Mouse (Mus musculus) liver, embryonic 14.5 days (tissue): Measurements from ENCODE around the gene Dnah17. TPM values are rescaled to one million over a fixed set of nuclear protein-coding genes. Genes with fewer than 3 reads are reported as not detected.

Source experiments
- ATAC-seq: fragments of 200-750 bp; cut with Nextera tagmentation; 2 replicates; pipeline ENCODE4 v1.8.0; 2017; ENCODE audit warnings: moderate number of reproducible peaks, mild to moderate bottlenecking, moderate library complexity; ENCODE audit not compliant: insufficient read depth
- DNase-seq, 3 experiments: peaks; one replicate each; pipeline ENCODE4 v3.0.0-alpha.2; 2012 to 2013; ENCODE audit warnings: low read depth in 3 of 3, low spot score in 3 of 3
- H3K27ac ChIP-seq: fragments of 300-500 bp; sonication (generic); 2 replicates; pipeline ENCODE4 v1.5.1; 2014; ENCODE audit warnings: moderate library complexity, mild to moderate bottlenecking, control low read depth, inconsistent platforms
- H3K27me3 ChIP-seq: fragments of 300-500 bp; sonication (generic); 2 replicates; pipeline ENCODE4 v1.6.1; 2014; ENCODE audit warnings: mild to moderate bottlenecking, low read length, moderate library complexity; ENCODE audit not compliant: control insufficient read depth, insufficient read depth
- H3K36me3 ChIP-seq: fragments of 300-500 bp; sonication (generic); replicated peaks from 2 replicates; pipeline ENCODE4 v1.6.1; 2014; ENCODE audit warnings: low read depth; ENCODE audit not compliant: control insufficient read depth, insufficient read depth
- H3K4me1 ChIP-seq, 2 experiments: fragments of 200-500 bp in 1 of 2; fragments of 300-500 bp in 1 of 2; sonication (generic) in 1 of 2; replicated peaks; 2 replicates each; pipeline ENCODE4 v1.6.1; 2012 to 2014; ENCODE audit warnings: antibody characterized with exemption in 1 of 2, inconsistent platforms in 1 of 2, low read length in 1 of 2; ENCODE audit not compliant: control insufficient read depth in 2 of 2, insufficient read depth in 2 of 2
- H3K4me2 ChIP-seq: fragments of 300-500 bp; sonication (generic); 2 replicates; pipeline ENCODE4 v1.6.1; 2014; ENCODE audit warnings: low read depth, mild to moderate bottlenecking, control low read depth, moderate library complexity
- H3K4me3 ChIP-seq, 2 experiments: fragments of 200-500 bp in 1 of 2; fragments of 300-500 bp in 1 of 2; sonication (generic) in 1 of 2; 2 replicates each; pipeline ENCODE4 v1.5.1; 2012 to 2014; ENCODE audit warnings: low read depth in 2 of 2, low read length in 2 of 2, mild to moderate bottlenecking in 2 of 2, control low read depth in 1 of 2, inconsistent platforms in 1 of 2, moderate library complexity in 1 of 2; ENCODE audit not compliant: insufficient read depth in 1 of 2
- H3K9ac ChIP-seq: fragments of 300-500 bp; sonication (generic); replicated peaks from 2 replicates; pipeline ENCODE4 v1.6.1; 2014; ENCODE audit warnings: mild to moderate bottlenecking, control low read depth, moderate library complexity
- H3K9me3 ChIP-seq: fragments of 300-500 bp; sonication (generic); 2 replicates; pipeline ENCODE4 v1.6.1; 2016; ENCODE audit warnings: low read length, mixed read lengths; ENCODE audit not compliant: control insufficient read depth
- CTCF ChIP-seq: IDR thresholded peaks from 2 replicates; pipeline ENCODE4 v1.5.1; 2016; ENCODE audit warnings: antibody characterized with exemption, low read depth, control low read depth
- EP300 ChIP-seq: IDR thresholded peaks from 2 replicates; pipeline ENCODE4 v1.6.1; 2016; ENCODE audit warnings: antibody characterized with exemption, low read depth
- WGBS: fragments of 180-500 bp; shearing (Covaris S2); extraction: QIAGEN DNeasy Blood & Tissue Kit; methylation state at CpG from one replicate; pipeline ENCODE4 v1.1.7; 2014; ENCODE audit not compliant: insufficient replicate concordance; 5-methylcytosine and 5-hydroxymethylcytosine counted together
- polyA plus RNA-seq, 2 experiments: library from polyadenylated mRNA; depleted of rRNA in 1 of 2; stranded (reverse) in 1 of 2; unstranded in 1 of 2; fragments of >200 nt; fragmentation: Nextera tagmentation in 1 of 2; extraction: Ambion mirVana in 1 of 2; gene quantifications; 2 replicates each; pipeline versions ENCODE4 v1.2.1 to v1.2.3; 2012 to 2014

The Dnah17 gene
- polyA plus RNA-seq, 2 experiments = 0.04 to 0.10 TPM

DNA sequence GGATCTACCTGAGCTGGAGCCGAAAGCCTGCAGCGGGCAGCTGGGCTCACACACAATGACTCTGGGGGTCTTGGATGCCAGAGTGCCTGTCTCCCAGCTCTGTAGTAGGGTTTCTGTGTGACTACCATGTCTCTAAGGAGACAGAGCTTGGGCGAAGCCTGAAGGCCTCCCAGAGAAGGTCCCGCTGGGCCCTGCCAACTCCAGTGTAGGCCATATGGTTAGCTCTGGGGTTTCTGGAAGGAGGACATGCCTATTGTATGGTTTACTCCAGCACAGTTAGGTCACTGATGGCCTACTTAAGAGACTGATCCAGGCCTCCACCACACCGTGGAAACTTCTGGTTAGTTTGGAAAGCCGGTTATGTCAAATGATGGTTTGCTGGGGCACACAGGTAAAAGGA, 7.9 kb upstream of the Dnah17 start:
- H3K4me3 ChIP-seq = no peak overlapping the region
- no peak for TF ChIP-seq EP300
- TF ChIP-seq CTCF = no peak
- no peaks in the 10 kb centered on the region for H3K27me3 ChIP-seq
- no peak overlapping the region for H3K4me2 ChIP-seq
- 80% methylated on average over 6 of the region's 6 CpGs for WGBS
- H3K9ac ChIP-seq = no peak overlapping the region
- H3K9me3 ChIP-seq = no peaks in the 10 kb centered on the region
- no peak for ATAC-seq
- no peak for DNase-seq
- H3K36me3 ChIP-seq = no peaks in the 10 kb centered on the region
- H3K27ac ChIP-seq = no peak overlapping the region
- no peaks in the 10 kb centered on the region for H3K4me1 ChIP-seq

DNA sequence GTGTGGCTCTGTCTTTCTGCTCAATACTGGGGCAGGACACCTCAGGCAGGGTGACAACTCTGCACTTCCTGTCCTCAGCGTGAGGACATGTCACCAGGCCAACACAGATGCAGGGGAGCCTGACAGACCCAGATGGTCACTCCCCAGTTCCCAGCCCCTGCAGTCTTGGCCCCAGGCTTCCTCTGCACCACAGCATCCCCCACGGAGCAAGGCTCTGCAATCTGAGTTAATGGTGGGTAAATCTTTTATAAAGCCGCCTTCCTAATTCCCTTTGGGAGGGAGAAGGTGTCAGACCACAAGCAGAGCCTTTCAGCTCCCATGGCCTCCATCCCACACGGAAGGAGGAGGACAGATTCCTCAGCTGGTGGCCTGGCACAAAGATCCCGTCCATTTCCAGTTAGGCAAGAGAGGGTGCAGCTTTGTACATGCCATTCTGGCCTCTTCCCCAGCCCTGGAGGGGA, 5.8 kb upstream of the Dnah17 start:
- Histone ChIP-seq H3K4me1 (no peaks in the 10 kb centered on the region), H3K27me3 (no peaks in the 10 kb centered on the region), H3K27ac (no peak overlapping the region), H3K9ac (no peak overlapping the region), H3K4me2 (no peak overlapping the region), H3K9me3 (no peaks in the 10 kb centered on the region), H3K4me3 (no peak overlapping the region), H3K36me3 (no peaks in the 10 kb centered on the region)
- 44% methylated on average over 5 of the region's 5 CpGs for WGBS
- ATAC-seq (no peak), DNase-seq (no peak)
- TF ChIP-seq CTCF = no peak
- no peak for TF ChIP-seq EP300

GRCm38 (mm10) chr11:118135271-118135670, 4.8 kb upstream of the Dnah17 start:
- no peak for DNase-seq
- no peak for ATAC-seq
- H3K4me2 ChIP-seq = no peak overlapping the region
- no peaks in the 10 kb centered on the region for H3K27me3 ChIP-seq
- no peak overlapping the region for H3K27ac ChIP-seq
- H3K9me3 ChIP-seq = no peaks in the 10 kb centered on the region
- TF ChIP-seq EP300 (no peak), CTCF (no peak)
- no peak overlapping the region for H3K4me3 ChIP-seq
- H3K4me1 ChIP-seq = no peaks in the 10 kb centered on the region
- no peak overlapping the region for H3K9ac ChIP-seq
- WGBS = 35% methylated on average over 6 of the region's 6 CpGs
- H3K36me3 ChIP-seq = no peaks in the 10 kb centered on the region

DNA sequence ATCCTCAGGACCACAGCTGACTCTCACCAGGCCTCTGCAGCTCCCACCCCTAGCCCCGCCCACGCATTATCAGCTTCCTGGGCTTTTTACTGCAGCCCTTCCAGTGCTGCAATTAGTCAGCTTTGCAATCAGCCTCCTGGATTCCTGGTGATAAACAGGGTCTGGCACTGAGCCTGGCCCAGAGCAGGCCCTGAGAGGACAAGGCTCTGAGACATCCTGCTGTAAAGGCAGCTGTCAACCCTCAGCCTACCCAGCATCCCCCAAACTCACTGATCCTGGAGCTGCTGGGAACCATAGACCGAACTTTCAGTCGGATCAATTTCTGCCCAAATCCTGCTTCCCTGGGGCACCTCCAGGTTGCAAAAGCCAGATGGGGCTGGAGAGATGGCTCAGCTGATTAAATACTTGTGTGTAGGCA, 3.3 kb upstream of the Dnah17 start:
- H3K4me1 ChIP-seq = no peaks in the 10 kb centered on the region; a peak in 1 of 4 replicates
- H3K36me3 ChIP-seq = no peaks in the 10 kb centered on the region
- H3K27me3 ChIP-seq = no peaks in the 10 kb centered on the region
- 36% methylated on average over 4 of the region's 4 CpGs for WGBS
- no peak overlapping the region for H3K4me2 ChIP-seq
- no peaks in the 10 kb centered on the region for H3K9me3 ChIP-seq
- ATAC-seq (no peak), DNase-seq (peak in 1 of 3 experiments; percentile 17)
- H3K4me3 ChIP-seq = no peak overlapping the region
- no peak overlapping the region for H3K27ac ChIP-seq
- no peak overlapping the region for H3K9ac ChIP-seq
- TF ChIP-seq CTCF (no peak), EP300 (no peak)

DNA sequence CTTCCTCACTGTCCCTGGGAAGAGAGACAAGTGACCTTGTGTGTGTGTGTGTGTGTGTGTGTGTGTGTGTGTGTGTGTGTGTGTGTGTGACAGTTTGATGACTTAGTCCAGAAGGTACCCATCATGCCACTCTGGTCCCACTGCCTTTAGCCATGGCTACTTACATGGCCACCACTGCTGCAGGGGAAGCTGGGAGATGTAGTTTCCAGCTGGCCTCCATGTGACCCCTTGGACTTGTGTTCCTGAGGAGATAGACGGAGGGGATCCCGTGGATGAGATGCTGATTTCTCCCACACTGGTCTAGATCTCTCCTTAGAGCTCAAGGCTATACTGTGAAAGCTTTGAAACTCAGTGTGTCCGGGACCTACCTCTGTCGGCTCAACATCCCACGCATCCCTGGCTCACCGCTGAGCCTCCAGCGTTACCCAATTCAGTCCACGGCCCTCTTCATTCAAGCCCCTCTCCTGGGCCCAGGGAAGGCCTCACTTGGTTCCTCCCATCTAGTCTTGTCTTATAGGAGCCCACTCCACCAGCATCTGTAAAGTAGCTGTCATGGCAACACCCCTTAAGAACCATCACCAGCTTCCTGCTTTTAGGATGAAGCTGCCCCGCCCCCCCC, 2.8 kb upstream of the Dnah17 start:
- Histone ChIP-seq H3K9ac (no peak overlapping the region), H3K27ac (no peak overlapping the region), H3K36me3 (no peaks in the 10 kb centered on the region), H3K9me3 (no peaks in the 10 kb centered on the region), H3K4me1 (no peaks in the 10 kb centered on the region; a peak in 1 of 4 replicates), H3K4me3 (no peak overlapping the region), H3K27me3 (no peaks in the 10 kb centered on the region), H3K4me2 (no peak overlapping the region)
- WGBS = 58% methylated on average over 9 of the region's 9 CpGs
- no peak for ATAC-seq
- DNase-seq = no peak
- TF ChIP-seq EP300 (no peak), CTCF (no peak)
